Mouse (Mus musculus) neural tube, embryonic 15.5 days (tissue): Measurements from ENCODE around the gene Prpf18. TPM values are rescaled to one million over a fixed set of nuclear protein-coding genes. Genes with fewer than 3 reads are reported as not detected.

Experiments used
- ATAC-seq: fragments of 200-750 bp; cut with Nextera tagmentation; 2 replicates; pipeline ENCODE4 v1.8.0; 2017; ENCODE audit warnings: mild to moderate bottlenecking, moderate TSS enrichment, moderate library complexity; ENCODE audit not compliant: low FRiP score
- H3K27ac ChIP-seq: fragments of 300-500 bp; sonication (generic); replicated peaks from 2 replicates; pipeline ENCODE4 v1.5.1; 2015; ENCODE audit warnings: mild to moderate bottlenecking, inconsistent platforms
- H3K27me3 ChIP-seq: fragments of 300-500 bp; sonication (generic); replicated peaks from 2 replicates; pipeline ENCODE4 v1.6.1; 2015; ENCODE audit warnings: inconsistent platforms
- H3K36me3 ChIP-seq: fragments of 300-500 bp; sonication (generic); 2 replicates; pipeline ENCODE4 v1.6.1; 2015; ENCODE audit warnings: inconsistent platforms
- H3K4me1 ChIP-seq: fragments of 300-500 bp; sonication (generic); 2 replicates; pipeline ENCODE4 v1.6.1; 2015; ENCODE audit warnings: inconsistent platforms
- H3K4me2 ChIP-seq: fragments of 300-500 bp; sonication (generic); 2 replicates; pipeline ENCODE4 v1.6.1; 2015; ENCODE audit warnings: inconsistent platforms, mild to moderate bottlenecking, moderate library complexity
- H3K4me3 ChIP-seq: fragments of 300-500 bp; sonication (generic); replicated peaks from 2 replicates; pipeline ENCODE4 v1.5.1; 2015; ENCODE audit warnings: mild to moderate bottlenecking, inconsistent platforms
- H3K9ac ChIP-seq: fragments of 300-500 bp; sonication (generic); replicated peaks from 2 replicates; pipeline ENCODE4 v1.6.1; 2015; ENCODE audit warnings: mild to moderate bottlenecking, inconsistent platforms
- H3K9me3 ChIP-seq: fragments of 300-500 bp; sonication (generic); replicated peaks from 2 replicates; pipeline ENCODE4 v1.6.1; 2016; ENCODE audit warnings: inconsistent platforms
- WGBS: fragments of 180-500 bp; shearing (Covaris S2); methylation state at CpG from one replicate; pipeline ENCODE4 v1.1.7; 2015; ENCODE audit warnings: mixed read lengths; 5-methylcytosine and 5-hydroxymethylcytosine counted together
- polyA plus RNA-seq: library from polyadenylated mRNA; unstranded; fragments of >200 nt; fragmentation: Nextera tagmentation; extraction: Ambion mirVana; gene quantifications from 2 replicates; pipeline ENCODE4 v1.2.1, GENCODE M21; 2015

The Prpf18 gene
- polyA plus RNA-seq, 1 experiment from 2014 or later: 39.5 TPM

DNA sequence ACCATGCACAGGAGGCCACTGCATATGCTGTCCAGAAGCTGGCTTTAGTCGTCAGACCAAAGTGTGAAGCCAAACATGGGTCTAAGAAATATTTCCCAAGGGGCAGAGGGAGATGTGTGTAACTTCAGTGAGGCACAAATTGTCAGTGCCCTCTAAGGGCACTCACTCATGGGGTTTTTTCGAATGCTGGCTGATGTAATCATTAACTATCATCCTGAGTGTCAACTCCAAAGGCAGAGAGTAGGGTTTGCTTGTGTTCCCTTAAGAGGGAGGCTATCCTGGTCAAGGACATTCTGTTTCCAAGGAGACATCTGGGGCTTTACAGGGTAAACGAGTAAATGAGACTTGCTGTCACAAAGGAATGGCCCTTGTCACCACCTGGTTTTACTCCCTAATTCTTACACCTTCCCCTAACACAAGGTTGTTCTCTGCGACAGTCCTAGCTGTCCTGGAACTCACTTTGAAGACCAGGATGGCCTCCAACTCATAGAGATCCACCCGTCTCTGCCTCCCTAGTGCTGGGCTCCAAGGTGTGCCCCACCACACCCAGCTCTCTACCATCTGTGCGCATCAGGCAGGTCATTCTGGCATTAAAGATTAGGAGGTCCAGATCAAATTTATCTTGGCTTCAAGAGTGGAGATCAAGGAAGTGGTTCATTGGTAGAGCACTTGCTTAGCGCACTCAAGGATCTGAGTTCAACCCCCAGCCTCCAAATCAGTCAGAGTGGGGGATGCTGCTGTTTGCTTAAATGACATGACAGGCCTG, 79.2 kb downstream of the Prpf18 start:
- Histone ChIP-seq H3K9me3 (no peaks in the 10 kb centered on the region), H3K27ac (no peak overlapping the region), H3K4me1 (peaks cover 5% of the 10 kb centered on the region; the same call in 1 of the 2 replicates), H3K4me3 (no peak overlapping the region), H3K4me2 (no peak overlapping the region), H3K36me3 (peaks cover 49% of the 10 kb centered on the region), H3K9ac (no peak overlapping the region), H3K27me3 (no peaks in the 10 kb centered on the region)
- no peak for ATAC-seq
- WGBS: 82% methylated on average over 7 of the region's 7 CpGs

Other genes starting within 250 kb of the Prpf18 start
- 7.0 and 7.4 TPM in 2 replicates for gene Bend7, start 65.7 kb upstream of the Prpf18 start, polyA plus RNA-seq
- 43.8 and 48.0 TPM in 2 replicates for gene Sephs1, start 229.5 kb upstream of the Prpf18 start, polyA plus RNA-seq